18 mouse cellular contexts compared by ENCODE assay signal in the genomic region with DNA sequence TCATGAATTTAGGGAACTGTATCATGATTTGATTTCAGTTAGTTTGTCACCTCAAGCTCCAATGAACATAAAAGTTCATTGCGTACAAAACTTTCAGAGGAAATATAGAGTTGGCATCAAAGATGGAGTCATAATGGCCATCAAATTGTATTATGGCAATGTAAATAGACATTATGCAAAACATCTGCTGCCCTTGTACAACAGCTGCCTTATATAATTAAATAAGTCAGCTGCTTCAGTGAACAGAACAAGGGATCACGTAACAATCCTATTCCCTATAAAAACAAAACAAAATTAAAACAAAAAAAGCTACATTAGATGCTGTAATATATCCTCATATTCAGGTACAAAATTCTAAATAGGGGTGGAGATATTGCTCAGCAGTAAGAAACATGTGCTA.
"Had no signal": no experiment of that assay in that cellular context is flagged by ENCODE, and none has a peak within 500 bp of the region (broad histone marks: within the 10 kb centered on the region; RNA-seq: fewer than 3 reads in every experiment).

No protein-coding gene starts in this region.

- ATAC-seq: midbrain, embryonic 16.5 days had no signal

- H3K9me3 ChIP-seq: midbrain, embryonic 10.5 days; midbrain, embryonic 12.5 days; neural tube, embryonic 13.5 days; neural tube, embryonic 15.5 days had no signal

- H3K36me3 ChIP-seq: midbrain, embryonic 10.5 days; midbrain, embryonic 12.5 days; neural tube, embryonic 13.5 days; neural tube, embryonic 15.5 days had no signal

- H3K9ac ChIP-seq: lung, embryonic 14.5 days; midbrain, embryonic 12.5 days; neural tube, embryonic 13.5 days; neural tube, embryonic 15.5 days had no signal

- H3K27ac ChIP-seq: midbrain, embryonic 10.5 days; midbrain, embryonic 12.5 days; neural tube, embryonic 13.5 days; neural tube, embryonic 15.5 days had no signal

- H3K4me1 ChIP-seq: midbrain, embryonic 10.5 days; midbrain, embryonic 12.5 days; neural tube, embryonic 13.5 days; neural tube, embryonic 15.5 days had no signal

- H3K27me3 ChIP-seq: midbrain, embryonic 12.5 days; neural tube, embryonic 13.5 days; neural tube, embryonic 15.5 days had no signal

- DNase-seq: lung, embryonic 14.5 days; lung, postnatal 10 days; lung, postnatal 4 days; midbrain, embryonic 14.5 days; retina, postnatal 1 day; right cerebral cortex, adult 18-20 months; right cerebral cortex, postnatal 25 days; right cerebral cortex, postnatal 4 days; spleen, adult 18-20 months; thymus, adult 18-20 months; thymus, postnatal 14 days; thymus, postnatal 36 days had no signal

- H3K4me2 ChIP-seq: lung, embryonic 14.5 days; midbrain, embryonic 12.5 days; neural tube, embryonic 13.5 days; neural tube, embryonic 15.5 days had no signal

- H3K4me3 ChIP-seq: midbrain, embryonic 10.5 days; midbrain, embryonic 12.5 days; myocyte; neural tube, embryonic 13.5 days; neural tube, embryonic 15.5 days had no signal
